Mouse (Mus musculus): ENCODE measurements around the gene Rc3h1.
"Not testable (repeated sequence)": the region's sequence is repeated elsewhere in the genome, so short reads cannot be mapped to it uniquely, and the experiment has no call there.

Gene Rc3h1

DNA sequence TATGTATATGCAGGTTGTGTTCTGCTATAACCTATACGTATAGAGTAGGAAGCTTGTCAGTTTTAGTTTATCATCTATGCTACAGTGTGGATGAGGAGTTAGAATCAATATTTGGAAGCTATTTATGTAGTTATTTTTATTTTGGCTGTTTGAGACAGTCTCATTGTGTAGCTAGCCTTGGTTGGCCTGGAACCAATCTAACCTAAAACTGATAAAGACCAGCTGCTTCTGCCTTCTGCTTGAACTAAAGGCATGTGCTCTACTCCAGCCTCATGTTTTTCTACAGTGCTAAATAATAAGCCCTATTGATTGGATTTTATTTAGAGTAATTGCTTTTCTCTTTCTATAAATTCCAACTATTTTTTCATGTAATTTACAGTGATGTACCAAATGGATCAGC, 61.0 kb downstream of the Rc3h1 start:
- DNase-seq (ENCODE audit: low spot score): peak; percentile 51

DNA sequence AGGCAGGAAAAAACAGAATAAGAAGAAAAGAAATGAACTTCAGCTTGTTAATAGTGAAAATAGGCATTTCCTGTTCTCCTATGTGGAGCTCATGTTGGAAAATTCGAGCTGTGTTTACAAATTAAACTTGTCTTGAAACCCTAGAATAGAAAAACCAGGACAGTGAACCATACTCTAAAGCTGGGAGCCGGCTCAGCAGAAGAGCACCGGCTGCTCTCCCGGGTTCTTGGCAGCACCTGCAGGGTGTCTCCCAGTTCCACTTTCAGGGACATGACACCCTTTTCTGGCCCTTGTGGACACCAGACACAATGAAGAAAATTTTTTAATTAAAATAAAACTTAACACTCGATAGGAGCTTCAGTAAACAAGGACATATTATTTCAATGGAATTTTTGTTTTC, 62.4 kb downstream of the Rc3h1 start:
- DNase-seq (ENCODE audit: low spot score): no peak

DNA sequence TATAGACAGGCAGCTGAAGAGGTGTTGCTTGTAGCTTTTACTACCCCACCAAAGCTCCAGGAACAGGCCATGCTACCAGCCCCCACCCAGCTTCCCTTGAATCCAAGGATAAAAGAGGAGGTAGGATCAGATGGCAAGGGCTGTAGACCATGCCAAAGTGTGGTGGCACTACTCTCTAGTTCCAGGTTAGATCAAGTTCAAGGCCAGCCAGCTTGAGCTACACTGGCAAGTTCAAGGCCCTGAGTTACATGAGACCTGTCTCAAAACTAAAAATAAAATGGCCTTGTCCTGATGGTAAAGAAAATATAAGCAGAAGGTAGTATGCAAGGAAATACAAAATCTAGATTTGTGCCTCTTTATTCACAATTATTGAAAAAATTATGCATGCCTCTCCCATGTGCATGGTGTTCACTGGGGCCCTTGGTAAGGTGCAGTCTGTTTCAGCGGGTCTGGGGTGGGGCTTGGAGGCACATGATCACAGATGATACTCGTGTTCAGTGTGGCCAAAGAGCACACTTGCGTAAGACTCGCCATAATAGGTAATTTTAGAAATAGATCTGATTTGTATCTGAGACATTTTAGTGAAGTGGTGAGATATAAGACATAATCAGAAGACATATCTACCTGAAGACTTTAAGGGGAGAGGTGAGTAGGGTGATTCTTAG, 72.0 kb downstream of the Rc3h1 start, which contains the start of gene Serpinc1:
Gene Serpinc1 (plus strand): TSS at position 515 of the 665 bp plus-strand sequence.
- no peak for DNase-seq (ENCODE audit: low spot score)

DNA sequence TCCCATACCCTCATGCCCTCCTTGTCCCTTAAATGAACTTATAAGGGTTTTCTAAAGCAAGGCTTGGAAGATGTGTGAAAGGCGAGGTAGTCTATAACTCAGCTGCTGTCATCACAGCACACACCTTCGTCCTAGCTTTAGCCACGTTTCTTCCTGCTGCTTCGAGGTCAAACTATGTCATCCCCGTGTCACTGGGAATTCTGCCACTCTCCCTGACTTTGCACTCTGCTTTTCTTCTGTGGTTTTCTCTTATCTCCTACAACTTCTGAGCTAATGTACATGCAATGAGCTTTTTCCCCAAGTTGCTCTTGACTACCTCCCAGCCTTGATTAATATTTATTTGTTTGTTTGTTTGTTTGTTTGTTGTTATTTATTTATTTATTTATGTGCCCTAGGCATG, 73.8 kb downstream of the Rc3h1 start:
- DNase-seq (ENCODE audit: low spot score): no peak

DNA sequence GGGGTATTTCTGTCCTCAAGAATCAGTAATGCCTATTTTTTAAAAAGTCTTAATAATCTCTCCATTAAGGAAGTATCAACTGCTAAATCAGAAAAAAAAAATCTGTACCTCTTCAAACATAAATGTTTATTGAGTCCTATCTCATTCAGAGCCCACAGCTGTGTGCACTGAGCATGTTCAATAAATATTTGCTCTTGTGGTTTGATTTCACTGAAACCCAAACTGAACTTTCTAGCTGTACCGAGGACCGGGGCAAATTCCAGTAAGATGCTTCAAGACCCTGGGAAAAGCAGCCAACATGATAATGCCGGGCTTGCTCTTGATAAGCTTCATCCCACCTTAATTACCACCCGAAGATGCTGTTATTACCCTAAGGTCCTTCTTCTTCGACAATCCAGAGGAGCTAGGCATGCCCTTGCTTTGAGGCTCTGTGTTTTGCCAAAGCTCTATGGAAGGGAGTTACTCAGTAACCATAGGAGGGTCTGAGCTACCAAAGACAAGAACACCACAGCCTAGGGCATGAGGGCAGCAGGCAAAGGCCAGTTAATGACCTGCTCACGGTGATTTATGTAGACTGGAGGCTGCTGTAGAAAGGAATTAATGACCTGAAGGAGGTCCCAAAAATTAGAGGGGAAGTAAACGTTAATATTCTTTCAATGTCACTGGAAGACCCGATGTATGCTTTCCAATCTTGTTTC, 74.5 kb downstream of the Rc3h1 start:
- DNase-seq (ENCODE audit: low spot score): no peak

DNA sequence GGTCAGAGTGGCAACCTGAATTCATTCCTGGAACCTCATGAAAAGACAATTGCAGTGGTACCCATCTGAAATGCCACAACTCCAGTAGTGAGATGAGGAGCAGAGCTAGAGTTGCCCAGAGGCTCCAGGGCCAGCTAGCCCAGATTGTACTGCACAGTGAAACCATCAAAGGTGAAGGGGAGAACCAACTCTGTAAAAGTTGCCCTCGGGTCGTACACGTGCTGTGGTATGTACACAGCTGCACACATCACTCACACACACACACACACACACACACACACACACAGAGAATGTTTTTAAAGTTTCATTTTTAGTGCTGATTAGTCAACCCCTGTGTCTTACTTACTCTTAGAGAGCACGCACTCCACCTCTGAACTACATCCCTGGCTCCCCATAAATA, 75.1 kb downstream of the Rc3h1 start:
- DNase-seq (ENCODE audit: low spot score): no peak

DNA sequence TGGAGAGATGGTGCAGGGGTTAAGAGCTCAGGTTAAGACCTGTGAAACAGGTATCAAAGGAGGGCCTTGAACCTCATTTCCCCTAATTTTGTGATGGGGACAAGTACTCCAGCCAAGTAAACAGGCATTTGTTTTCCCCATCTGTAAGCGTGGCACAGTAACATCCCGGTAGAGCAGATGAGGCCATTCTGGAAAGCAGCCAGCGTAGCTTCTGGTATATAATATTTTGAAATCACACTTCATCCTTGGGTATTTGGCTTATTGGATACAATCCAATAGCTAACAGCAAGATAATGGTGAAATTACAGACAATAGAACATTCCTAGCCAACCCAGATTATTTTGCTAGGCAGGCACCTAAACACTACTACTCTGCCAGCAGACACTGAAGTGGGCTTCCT, 76.7 kb downstream of the Rc3h1 start:
- DNase-seq (ENCODE audit: low spot score): no peak

DNA sequence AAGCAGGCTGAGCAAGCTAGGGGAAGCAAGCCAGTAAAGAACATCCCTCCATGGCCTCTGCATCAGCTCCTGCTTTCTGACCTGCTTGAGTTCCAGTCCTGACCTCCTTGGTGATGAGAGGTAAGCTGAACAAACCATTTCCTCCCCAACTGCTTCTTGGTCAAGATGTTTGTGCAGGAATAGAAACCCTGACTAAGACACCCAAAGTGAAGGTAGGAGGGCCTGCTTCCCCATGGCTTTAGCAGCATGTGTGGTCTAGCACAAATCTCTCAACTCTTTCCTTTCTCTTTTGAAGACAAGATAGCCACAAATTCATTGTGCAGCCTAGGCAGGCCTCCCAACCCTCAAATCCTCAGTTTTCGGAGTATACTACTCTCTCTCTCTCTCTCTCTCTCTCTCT, 78.5 kb downstream of the Rc3h1 start:
- DNase-seq (ENCODE audit: low spot score): not testable (repeated sequence)

DNA sequence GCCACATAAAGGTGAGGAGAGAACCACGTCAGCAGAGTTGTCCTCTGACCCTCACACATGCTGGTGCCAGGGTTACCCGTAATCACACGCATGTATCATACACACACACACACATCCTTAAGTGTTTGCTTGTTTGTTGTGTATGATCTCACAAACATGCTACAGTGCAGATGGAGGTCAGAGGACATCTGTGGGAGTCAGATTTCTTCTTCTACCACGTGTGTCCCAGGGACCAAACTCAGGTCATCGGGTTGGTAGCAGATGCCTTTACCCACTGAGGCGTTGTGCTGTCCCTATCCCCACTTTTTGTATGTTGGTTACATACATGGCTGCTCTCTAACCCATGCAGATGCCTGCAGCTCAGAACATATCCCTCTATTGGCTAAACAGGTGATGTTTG, 79.3 kb downstream of the Rc3h1 start:
- no peak for DNase-seq (ENCODE audit: low spot score)

DNA sequence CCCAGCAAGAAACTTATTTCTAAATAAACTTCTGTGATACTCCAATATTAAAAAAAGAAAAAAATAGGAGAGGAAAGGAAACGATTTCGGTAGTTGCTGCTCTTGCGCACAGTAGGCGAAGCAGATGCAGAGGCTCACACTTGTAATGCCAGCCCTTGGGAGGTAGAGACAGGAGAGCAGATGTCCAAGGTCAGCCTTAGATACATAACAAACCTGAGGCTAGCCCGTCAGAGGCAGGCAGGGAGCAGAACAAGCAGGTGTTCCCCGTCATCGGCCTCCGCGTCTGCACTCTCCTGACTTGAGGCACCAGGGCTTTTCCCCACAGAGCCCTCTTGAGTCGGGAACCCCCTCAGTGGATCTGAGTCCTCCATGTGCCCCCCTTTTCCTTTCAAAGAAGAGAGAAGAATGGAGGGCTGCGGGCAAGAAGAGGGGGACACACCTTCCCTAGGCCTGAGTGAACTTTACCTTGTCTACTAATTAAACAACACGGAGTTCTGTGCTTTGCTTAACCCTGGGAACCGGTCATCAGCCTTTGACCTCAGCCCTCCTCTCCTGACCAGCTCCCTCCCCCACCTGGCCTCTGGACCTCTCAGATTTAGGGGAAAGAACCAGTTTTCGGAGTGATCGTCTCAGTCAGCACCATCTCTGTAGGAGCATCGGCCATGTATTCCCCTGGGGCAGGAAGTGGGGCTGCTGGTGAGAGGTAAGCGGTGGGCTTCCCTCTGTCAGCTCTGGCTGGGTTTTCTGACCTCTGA, 80.8 kb downstream of the Rc3h1 start:
- no peak for DNase-seq (ENCODE audit: low spot score)

DNA sequence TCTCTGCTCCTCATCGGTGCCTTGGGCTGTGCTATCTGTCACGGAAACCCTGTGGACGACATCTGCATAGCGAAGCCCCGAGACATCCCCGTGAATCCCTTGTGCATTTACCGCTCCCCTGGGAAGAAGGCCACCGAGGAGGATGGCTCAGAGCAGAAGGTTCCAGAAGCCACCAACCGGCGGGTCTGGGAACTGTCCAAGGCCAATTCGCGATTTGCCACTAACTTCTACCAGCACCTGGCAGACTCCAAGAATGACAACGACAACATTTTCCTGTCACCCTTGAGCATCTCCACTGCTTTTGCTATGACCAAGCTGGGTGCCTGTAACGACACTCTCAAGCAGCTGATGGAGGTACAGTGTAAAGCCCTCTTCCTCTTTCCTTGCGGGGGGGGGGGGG, 83.2 kb downstream of the Rc3h1 start:
- no peak for DNase-seq (ENCODE audit: low spot score)

DNA sequence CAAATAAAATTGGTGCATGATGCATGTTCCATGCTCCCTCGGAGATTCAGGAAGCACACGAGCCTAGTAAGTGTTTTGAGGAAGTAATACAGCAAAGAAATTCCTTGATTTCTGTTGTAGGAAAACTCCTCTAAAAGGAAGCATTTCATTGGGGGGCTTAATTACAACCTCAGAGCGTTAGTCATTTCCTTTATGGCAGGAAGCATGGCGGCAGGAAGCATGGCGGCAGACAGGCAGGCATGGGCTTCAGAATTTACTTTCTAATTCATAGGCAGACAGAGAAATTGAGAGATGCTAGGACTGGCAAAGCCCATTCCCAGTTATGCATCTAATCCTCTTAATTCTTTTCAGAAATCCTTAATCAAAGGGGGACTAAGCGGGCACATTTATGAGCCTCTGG, 87.6 kb downstream of the Rc3h1 start:
- no peak for DNase-seq (ENCODE audit: low spot score)

DNA sequence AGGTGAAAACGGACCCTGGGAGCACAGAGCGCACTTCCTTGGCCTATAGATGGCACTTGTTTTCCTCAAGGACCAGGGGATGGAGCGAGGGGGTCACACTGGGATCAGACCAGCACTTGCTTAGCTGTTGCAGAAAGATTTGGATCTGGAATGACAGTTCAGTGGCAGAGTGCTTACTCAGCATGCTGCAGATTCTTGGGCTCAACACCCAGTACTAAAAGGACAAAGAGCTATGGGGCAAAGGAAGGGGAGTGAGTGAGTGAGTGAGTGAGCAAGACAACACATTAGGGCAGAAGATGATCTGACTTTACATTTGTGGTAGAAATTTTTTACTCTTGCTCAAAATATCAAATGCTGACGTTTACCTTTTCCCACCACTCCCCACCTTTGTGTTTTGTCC, 98.7 kb downstream of the Rc3h1 start:
- no peak for DNase-seq (ENCODE audit: low spot score)

DNA sequence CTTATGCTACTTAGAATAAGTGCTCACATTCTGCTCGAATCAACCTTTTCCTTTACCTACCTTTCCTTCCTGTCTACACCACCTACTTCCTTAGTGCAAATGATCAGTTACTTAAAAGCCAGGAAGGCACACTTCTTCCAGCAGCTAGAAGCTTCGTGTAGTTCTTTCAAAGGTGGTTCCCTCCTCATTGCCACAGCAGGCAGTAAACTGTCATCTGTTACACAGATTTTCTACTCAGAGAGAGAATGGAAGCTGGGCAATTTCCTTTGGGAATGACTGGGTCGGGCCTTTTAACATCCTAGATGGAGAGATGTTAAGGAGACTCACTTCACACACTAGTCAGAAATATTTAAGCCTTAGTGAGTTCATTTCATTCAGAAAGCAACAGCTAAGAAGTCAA, 99.3 kb downstream of the Rc3h1 start:
- DNase-seq (ENCODE audit: low spot score): no peak

DNA sequence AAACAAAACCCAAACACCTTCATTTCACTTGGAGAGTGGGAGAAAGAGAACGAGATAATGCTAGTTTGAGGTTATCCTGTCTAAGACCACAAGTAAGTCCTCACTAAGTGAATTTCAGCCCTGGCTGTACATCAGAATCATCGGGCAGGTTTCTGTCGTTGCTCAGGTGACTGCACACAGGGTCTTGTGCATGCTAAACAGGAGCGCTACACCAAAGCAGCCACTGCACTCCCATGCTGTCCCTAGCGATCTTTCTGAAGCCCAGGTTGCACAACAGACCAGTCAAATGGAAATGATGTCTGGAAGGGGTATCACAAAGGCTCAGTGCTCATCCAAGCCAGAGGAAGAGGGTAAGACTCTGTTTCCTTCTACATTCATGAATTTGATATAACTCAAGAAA, 100.3 kb downstream of the Rc3h1 start:
- DNase-seq (ENCODE audit: low spot score): no peak

DNA sequence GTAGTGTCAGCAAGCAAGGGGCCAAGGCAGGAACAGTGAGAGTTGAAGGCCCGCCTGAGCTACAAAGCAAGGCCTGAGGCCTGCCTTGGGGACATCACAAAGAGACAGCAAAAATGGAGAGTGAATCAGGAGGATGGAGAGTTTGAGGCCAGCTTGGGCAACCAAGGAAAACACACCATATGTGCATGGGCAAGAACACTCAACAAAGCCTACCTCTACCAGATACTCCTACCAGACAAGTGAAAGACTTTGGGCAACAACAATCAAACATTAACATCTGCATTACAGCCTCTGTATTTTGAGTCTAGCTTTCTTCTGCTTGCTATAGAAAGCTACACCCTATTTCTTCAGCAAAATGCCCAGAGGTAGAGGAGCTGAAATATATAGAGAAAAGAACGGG, 101.8 kb downstream of the Rc3h1 start:
- DNase-seq (ENCODE audit: low spot score): no peak

DNA sequence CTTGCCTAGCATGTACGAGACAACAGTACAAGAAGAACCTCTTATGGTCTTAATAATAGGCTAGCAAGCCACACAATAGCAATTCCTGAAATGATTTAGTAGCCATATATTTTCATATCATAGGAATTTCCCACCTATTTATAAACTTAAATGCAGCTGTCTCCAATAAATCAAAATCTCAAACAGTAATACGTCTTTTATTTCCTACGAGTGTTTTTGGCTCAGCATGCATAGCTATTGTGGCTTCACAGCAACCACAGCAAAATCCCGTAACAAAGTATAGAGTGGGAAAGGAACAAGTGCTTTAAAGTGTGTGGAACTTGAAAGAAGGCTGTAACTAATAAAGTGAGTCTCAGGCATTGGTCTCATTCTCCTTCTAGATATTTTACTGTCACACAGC, 104.2 kb downstream of the Rc3h1 start:
- DNase-seq (ENCODE audit: low spot score): no peak

DNA sequence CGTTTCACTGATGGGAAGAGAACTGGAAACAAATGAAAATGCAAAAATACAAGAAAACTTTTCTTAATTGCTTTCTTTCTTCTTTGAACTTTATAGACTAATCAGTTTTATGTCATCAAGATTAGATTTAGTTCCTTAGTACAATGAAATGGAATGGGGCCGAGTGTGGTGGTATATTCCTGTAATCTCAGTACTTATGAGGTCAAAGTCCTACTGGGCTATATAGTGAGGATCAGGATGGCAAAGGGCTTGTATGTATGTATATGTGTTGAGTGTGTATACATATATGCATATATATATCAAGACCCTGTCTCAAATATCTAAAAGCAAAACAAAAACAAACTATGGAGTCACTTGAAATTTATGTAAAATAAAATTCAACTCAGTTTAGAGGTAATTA, 110.2 kb downstream of the Rc3h1 start:
- no peak for DNase-seq (ENCODE audit: low spot score)

DNA sequence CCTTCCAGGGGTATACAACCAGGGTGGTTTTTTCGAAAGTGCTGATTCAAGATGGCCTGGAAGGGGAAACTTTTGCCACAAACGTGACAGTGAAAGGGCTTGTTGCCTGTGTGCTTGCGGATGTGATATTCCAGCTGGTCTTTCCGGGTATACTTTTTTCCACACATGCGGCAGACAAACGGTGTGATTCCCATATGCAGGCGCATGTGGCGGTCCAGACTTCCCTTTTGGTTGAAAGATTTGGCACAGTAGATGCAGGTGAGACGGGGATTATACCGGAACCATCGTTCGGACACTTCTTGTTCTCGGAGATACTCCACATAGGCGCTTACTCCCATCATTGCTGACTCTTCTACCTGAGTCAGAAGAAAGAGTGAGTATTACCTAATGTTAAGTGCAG, 113.8 kb downstream of the Rc3h1 start:
- DNase-seq (ENCODE audit: low spot score): no peak

Data from layer of hippocampus, adult 11-12 months (tissue).